Mouse (Mus musculus): ENCODE results near the gene Prr18. TPM values are rescaled to one million over a fixed set of nuclear protein-coding genes. Genes with fewer than 3 reads are reported as not detected.
"Not testable (repeated sequence)": the region's sequence is repeated elsewhere in the genome, so short reads cannot be mapped to it uniquely, and the experiment has no call there.

Prr18 gene
- total RNA-seq (2021): under 1 TPM; 0.08 TPM
- long read RNA-seq, experiment 1: 0 reads
- long read RNA-seq, experiment 2, partial matches to known transcripts: 1 of 1 reads
- long read RNA-seq, experiment 2, other reads (novel, unspliced or antisense): 0 of 1 reads

DNA sequence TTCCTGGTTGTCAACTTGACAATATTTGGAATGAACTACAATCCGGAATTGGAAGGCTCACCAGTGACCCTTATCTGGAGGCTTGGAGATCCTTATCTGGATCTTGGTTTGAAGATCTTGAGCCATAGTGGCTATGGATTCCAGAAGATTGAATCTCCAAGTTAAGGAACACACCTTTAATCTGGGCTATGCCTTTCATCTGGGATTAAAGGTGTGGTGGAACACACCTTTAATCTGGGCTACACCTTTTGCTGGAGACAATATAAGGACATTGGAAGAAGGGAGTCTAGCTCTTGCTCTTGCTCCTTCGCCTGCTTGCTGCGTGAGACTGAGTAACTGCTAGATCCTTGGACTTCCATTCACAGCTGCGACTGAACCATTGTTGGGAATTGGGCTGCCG, at the start of gene Prr18:
Prr18 (plus strand) TSS at position 301 of the 400 bp plus-strand sequence.
- intact Hi-C loops (cut with DNase I); H3K27ac ChIP-seq; H3K4me3 ChIP-seq; DNase-seq: not testable (repeated sequence)

- intact Hi-C loops (cut with DNase I): no loop called here
- no peak overlapping the region for H3K4me3 ChIP-seq
- no peak overlapping the region; the same call in 1 of the 2 replicates for H3K27ac ChIP-seq
These were observed 47.1 kb upstream of the Prr18 start for GRCm38 (mm10) chr17:8289993-8290679.

DNA sequence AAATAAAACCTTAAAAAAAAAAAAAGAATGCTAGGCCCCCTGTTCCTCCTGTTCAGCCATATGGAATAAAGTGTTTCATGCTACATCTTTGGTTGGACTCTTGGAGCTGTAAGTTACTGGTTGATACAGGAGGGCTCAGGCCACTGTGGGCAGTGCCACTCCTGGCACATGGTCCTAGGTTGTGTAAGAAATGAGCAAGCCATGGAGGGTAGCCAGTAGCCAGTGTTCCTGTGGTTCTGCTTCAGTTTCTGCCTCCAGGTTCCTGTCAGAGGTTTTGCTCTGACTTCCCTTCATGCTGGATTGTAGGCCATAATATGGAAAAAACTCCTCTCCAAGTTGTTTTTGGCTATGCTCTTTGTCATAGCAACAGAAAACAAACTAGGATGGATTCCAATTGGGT, 46.5 kb upstream of the Prr18 start:
- peak overlapping the region; percentile 35; the same call in 1 of the 2 replicates for H3K27ac ChIP-seq
- no peak for TF ChIP-seq CTCF (IDR thresholded peaks at IDR 0.05)
- peak; percentile 44 for DNase-seq
- H3K4me3 ChIP-seq: no peak overlapping the region
- intact Hi-C loops (cut with DNase I): no loop called here

More at GRCm38 (mm10) chr17:8289993-8290679, 47.1 kb upstream of the Prr18 start:
- DNase-seq: no peak
- no peak for TF ChIP-seq CTCF (IDR thresholded peaks at IDR 0.05)

DNA sequence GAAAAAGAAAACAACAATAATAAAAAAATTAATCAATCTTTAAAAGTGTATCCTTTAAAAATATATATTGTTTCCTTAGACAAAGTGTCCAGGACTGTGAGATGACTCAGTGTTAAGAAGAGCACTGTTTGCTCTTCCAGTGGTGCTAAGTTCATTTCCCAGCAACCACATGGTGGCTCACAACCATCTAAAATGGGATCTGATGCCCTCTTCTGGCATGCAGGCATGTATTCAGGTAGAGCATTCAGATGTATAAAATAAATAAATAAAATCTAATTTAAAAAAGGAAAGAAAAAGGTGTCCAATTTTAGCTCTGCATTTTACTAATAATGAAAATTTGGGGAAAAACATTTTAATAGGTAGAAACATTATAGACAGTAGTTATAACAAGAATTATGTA, 41.4 kb upstream of the Prr18 start:
- Histone ChIP-seq H3K27ac (no peak overlapping the region), H3K4me3 (no peak overlapping the region)
- DNase-seq: no peak
- intact Hi-C loops (cut with DNase I): no loop called here
- TF ChIP-seq CTCF (IDR thresholded peaks at IDR 0.05): peak; percentile 18; the same call in 1 of the 2 replicates

- TF ChIP-seq CTCF (IDR thresholded peaks at IDR 0.05): no peak
- DNase-seq: no peak
- intact Hi-C loops (cut with DNase I): no loop called here
- Histone ChIP-seq H3K4me3 (no peak overlapping the region), H3K27ac (no peak overlapping the region)
These were observed 40.9 kb upstream of the Prr18 start for GRCm38 (mm10) chr17:8296313-8296844.

- intact Hi-C loops (cut with DNase I): no loop called here
- DNase-seq: no peak
- TF ChIP-seq CTCF (IDR thresholded peaks at IDR 0.05): no peak
- Histone ChIP-seq H3K4me3 (no peak overlapping the region), H3K27ac (no peak overlapping the region)
These were observed 39.5 kb upstream of the Prr18 start for GRCm38 (mm10) chr17:8297746-8298145.

DNA sequence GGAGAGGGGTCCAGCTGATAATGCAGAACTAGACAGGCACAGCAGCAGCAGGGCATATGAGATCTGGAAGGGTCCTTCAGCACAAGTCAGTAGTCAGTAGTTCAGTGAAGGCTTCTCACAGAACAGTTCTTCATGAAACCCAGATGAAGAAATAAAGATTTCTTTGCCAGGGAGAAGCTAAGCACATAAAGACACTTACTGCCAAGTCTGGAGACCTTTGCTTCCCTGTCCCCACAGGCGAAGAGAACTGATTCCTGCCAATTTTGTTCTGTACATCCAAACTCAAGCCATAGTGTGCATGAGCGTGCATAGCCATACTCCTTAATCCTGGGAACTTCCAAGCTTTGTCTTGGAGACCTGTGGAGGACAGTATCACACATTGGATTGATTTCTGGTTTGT, 39.0 kb upstream of the Prr18 start:
- intact Hi-C loops (cut with DNase I): no loop called here
- no peak for TF ChIP-seq CTCF (IDR thresholded peaks at IDR 0.05)
- H3K4me3 ChIP-seq: no peak overlapping the region
- no peak overlapping the region for H3K27ac ChIP-seq
- no peak for DNase-seq

- no peak for TF ChIP-seq CTCF (IDR thresholded peaks at IDR 0.05)
- Histone ChIP-seq H3K4me3 (no peak overlapping the region), H3K27ac (no peak overlapping the region)
- intact Hi-C loops (cut with DNase I): no loop called here
- no peak for DNase-seq
These were observed 37.7 kb upstream of the Prr18 start for GRCm38 (mm10) chr17:8299524-8299923.

DNA sequence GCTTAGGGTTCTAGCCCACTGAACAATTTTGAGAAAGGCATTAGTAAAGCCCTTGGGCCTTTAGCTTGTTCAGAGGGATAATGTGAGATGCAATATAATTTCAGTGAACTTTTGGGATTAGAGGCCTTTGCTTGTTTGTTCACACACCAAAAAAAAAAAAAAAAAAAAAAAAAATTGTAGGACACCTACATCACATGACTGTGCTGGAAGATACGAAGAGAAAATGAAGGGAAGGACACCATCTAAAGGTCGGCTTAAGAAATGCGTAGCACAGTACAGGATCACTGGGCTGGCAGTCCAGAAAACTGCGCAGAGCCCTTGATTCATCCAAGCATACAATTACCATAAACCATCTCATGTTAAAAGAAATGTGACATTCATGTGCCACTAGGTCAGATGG, 35.7 kb upstream of the Prr18 start:
- peak; percentile 38; the same call in 1 of the 2 replicates for TF ChIP-seq CTCF (IDR thresholded peaks at IDR 0.05)
- intact Hi-C loops (cut with DNase I): loop anchor here (5.0 kb wide), 1 partner anchor 39 kb away; no protein-coding TSS in a partner anchor
- DNase-seq: no peak
- Histone ChIP-seq H3K27ac (no peak overlapping the region), H3K4me3 (no peak overlapping the region)

DNA sequence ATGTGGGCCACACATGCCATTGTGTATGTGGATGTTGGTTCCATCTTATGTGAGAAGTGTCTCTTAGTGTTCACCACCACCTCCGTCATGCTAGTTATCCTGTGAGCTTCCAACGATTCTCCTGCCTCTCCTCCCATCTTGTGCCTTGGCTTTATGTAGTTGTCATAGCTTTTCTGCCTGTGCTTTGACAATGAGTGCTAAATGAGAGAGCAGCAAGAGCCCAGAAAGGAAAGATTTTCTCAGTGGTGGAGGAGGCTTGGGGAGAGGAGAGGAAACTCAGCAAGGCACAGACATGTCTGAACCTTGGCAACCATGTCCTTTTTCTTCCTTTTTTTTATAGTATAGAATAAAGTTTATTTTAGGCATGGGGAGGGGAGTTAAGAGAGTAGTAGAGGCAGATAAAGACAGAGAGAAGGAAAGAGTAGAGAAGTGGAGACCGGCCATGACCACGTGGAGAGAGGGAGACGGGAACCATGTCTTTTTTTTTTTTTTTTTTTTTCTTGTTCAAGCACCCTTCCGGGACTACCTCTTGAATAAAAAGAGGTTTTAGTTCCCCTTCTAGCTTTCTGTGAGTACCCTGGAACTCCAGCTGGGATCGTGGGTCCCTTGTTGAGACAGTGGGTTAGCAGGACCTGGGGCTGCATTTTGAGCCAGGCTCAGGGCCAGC, 34.4 kb upstream of the Prr18 start:
- intact Hi-C loops (cut with DNase I): loop anchor here (5.0 kb wide), 1 partner anchor 41 kb away; no protein-coding TSS in a partner anchor
- H3K4me3 ChIP-seq: no peak overlapping the region
- no peak for DNase-seq
- no peak for TF ChIP-seq CTCF (IDR thresholded peaks at IDR 0.05)
- no peak overlapping the region for H3K27ac ChIP-seq

DNA sequence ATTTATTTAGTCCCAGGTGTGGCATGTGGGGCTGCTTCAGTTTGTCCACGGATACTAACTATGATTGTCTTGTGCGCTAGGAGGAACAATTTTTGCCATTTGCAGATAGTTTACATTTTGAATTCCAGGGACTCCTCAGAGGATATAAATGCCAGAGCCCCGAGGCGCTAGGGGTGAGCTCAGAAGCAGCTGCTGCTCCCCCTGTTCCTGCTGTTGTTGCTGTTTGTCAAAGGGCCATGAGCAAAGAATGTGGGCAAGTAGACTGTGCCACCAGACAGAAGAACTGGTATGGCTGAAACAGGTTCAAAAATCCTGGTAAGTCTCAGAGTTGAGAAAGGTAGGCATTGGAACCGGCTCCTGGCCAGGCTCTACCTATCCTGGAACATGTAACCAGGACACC, 33.6 kb upstream of the Prr18 start:
- no peak for TF ChIP-seq CTCF (IDR thresholded peaks at IDR 0.05)
- no peak overlapping the region for H3K27ac ChIP-seq
- no peak for DNase-seq
- no peak overlapping the region for H3K4me3 ChIP-seq
- intact Hi-C loops (cut with DNase I): loop anchor here (5.0 kb wide), 1 partner anchor 41 kb away; no protein-coding TSS in a partner anchor

- no peak overlapping the region for H3K27ac ChIP-seq
- TF ChIP-seq CTCF (IDR thresholded peaks at IDR 0.05): peak; percentile 35; the same call in 1 of the 2 replicates
- H3K4me3 ChIP-seq: no peak overlapping the region
- no peak for DNase-seq
- intact Hi-C loops (cut with DNase I): no loop called here
These were observed 31.5 kb upstream of the Prr18 start for GRCm38 (mm10) chr17:8305801-8306200.
